Mouse (Mus musculus) hindbrain, embryonic 15.5 days (tissue): Measurements from ENCODE around the gene Wtap. TPM values are rescaled to one million over a fixed set of nuclear protein-coding genes. Genes with fewer than 3 reads are reported as not detected.
A peak's percentile ranks its signal among the peaks of the same experiment; 100 is the strongest.
"Not testable (repeated sequence)": the region's sequence is repeated elsewhere in the genome, so short reads cannot be mapped to it uniquely, and the experiment has no call there.

Experiments used
- ATAC-seq: fragments of 200-750 bp; cut with Nextera tagmentation; 2 replicates; pipeline ENCODE4 v1.8.0; 2017; ENCODE audit warnings: low read depth, moderate number of reproducible peaks, moderate TSS enrichment; ENCODE audit not compliant: low FRiP score
- H3K27ac ChIP-seq: fragments of 300-500 bp; sonication (generic); replicated peaks from 2 replicates; pipeline ENCODE4 v1.5.1; 2015; ENCODE audit warnings: mild to moderate bottlenecking, inconsistent platforms
- H3K27me3 ChIP-seq: fragments of 300-500 bp; sonication (generic); 2 replicates; pipeline ENCODE4 v1.6.1; 2015; ENCODE audit warnings: control low read depth, inconsistent platforms
- H3K36me3 ChIP-seq: fragments of 300-500 bp; sonication (generic); 2 replicates; pipeline ENCODE4 v1.6.1; 2015; ENCODE audit warnings: control low read depth, inconsistent platforms
- H3K4me1 ChIP-seq: fragments of 300-500 bp; sonication (generic); replicated peaks from 2 replicates; pipeline ENCODE4 v1.6.1; 2015; ENCODE audit warnings: control low read depth, inconsistent platforms
- H3K4me2 ChIP-seq: fragments of 300-500 bp; sonication (generic); 2 replicates; pipeline ENCODE4 v1.6.1; 2015; ENCODE audit warnings: moderate library complexity, mild to moderate bottlenecking, inconsistent platforms
- H3K4me3 ChIP-seq: fragments of 300-500 bp; sonication (generic); 2 replicates; pipeline ENCODE4 v1.5.1; 2015; ENCODE audit warnings: mild to moderate bottlenecking, inconsistent platforms
- H3K9ac ChIP-seq: fragments of 300-500 bp; sonication (generic); 2 replicates; pipeline ENCODE4 v1.6.1; 2015; ENCODE audit warnings: inconsistent platforms
- H3K9me3 ChIP-seq: fragments of 300-500 bp; sonication (generic); 2 replicates; pipeline ENCODE4 v1.6.1; 2016; ENCODE audit warnings: control low read depth, inconsistent platforms
- WGBS: fragments of 180-500 bp; shearing (Covaris S2); methylation state at CpG from one replicate; pipeline ENCODE4 v1.1.7; 2015; 5-methylcytosine and 5-hydroxymethylcytosine counted together
- polyA plus RNA-seq: library from polyadenylated mRNA; unstranded; fragments of >200 nt; fragmentation: Nextera tagmentation; extraction: Ambion mirVana; gene quantifications from 2 replicates; pipeline ENCODE4 v1.2.1, GENCODE M21; 2015

Gene Wtap
- polyA plus RNA-seq, 1 experiment from 2014 or later, result 123 TPM

DNA sequence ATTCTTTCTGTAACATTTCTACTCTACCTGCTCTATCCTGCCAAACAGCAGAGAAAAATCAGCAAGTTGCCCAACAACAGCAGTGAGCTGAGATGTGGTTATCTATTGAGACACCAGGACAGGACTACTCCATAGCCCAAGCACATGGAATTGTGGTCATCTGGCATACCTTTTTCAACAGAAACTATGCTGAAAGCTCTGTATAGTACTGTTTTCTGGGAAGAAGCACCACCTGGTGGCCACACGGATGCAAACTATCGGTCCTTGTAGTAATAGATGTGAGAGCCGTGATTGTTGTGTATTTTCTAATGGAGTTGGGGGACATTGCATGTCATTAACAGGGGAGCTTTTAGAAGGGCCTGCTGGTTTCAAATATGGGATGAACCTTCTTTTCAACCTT, 2.4 kb upstream of the Wtap start:
- no peak for ATAC-seq
- no peaks in the 10 kb centered on the region for H3K36me3 ChIP-seq

DNA sequence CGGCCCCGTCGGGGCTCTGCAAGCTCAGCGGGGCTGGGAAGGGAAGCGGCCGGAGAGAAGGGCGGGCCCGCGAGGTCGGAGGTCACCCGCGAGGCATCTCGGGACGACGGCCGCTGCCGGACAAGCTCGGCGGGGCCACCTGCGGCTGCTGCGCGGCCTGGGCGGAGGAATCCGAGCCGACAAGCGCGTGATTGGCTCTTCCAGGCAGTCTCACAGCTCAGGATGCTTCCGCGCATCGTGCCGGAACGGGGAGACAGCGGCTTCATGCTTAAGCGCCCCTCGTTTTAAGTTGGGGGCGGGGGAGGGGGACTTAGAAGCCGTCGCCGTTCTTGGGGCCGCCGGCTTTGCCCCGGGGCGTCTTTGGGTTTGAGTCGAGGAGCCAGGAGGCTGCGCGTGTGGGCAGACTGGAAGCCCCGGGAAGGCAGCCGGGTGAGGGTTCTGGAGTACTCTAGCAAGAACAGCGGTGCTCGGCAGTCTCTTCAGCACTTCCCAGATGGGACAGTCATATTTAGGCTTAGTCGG, 1.4 kb downstream of the Wtap start:
- under 1% methylated on average over 49 of the region's 51 CpGs for WGBS
- Histone ChIP-seq H3K9me3 (no peaks in the 10 kb centered on the region), H3K4me1 (peaks cover 30% of the 10 kb centered on the region), H3K4me2 (peak overlapping the region; percentile 75), H3K4me3 (peak overlapping the region; percentile 96), H3K27ac (peak overlapping the region; percentile 100), H3K27me3 (no peaks in the 10 kb centered on the region), H3K36me3 (no peaks in the 10 kb centered on the region), H3K9ac (peak overlapping the region; percentile 98)
- ATAC-seq, result peak; percentile 85

More for the DNA sequence above, 2.4 kb upstream of the Wtap start:
- WGBS, result 15% methylated on average over 3 of the region's 3 CpGs
- H3K27me3 ChIP-seq, result no peaks in the 10 kb centered on the region
- H3K27ac ChIP-seq, result no peak overlapping the region
- no peaks in the 10 kb centered on the region for H3K9me3 ChIP-seq
- H3K4me1 ChIP-seq, result peaks cover 7% of the 10 kb centered on the region; the same call in 1 of the 2 replicates
- H3K9ac ChIP-seq, result no peak overlapping the region
- no peak overlapping the region for H3K4me2 ChIP-seq
- no peak overlapping the region for H3K4me3 ChIP-seq

DNA sequence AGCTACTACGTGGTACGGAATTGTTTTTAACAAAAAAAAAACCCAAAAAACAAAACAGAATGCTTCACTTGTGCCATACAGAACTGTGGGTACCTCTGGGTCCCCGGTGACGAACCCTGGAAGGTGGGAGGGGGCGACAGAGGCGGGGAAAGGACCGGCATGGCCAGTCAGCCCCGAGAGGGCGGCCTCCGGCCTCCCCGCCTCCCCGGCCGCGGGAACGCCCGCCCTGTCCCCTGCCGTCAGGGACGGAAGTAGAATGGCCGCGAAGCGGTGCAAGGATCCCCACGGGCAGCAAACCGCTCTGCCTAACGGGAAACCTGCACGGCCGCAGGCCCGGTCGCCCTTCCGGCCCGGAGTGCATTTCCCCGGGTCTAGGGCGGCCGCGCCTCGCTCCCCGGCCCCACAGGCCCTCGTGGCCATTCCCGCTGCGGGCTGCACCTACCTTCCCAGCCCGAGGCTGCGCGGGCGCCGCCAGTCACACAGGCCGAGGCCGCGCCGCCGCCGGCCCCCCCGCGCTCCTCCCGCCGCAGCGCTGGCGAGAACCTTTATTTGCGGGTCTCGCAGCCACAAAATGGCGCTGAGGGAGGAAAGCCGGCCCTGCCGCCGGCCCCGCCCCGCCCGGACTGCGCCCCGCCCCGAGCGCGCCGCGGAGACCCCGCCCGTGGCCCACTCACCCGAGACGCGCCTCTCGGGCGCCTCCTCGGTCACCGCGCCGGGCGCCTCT, 2.2 kb downstream of the Wtap start:
- whole genome bisulfite sequencing, result under 1% methylated on average over 71 of the region's 84 CpGs
- Histone ChIP-seq H3K9ac (peak overlapping the region; percentile 98), H3K4me2 (peak overlapping the region; percentile 82)

DNA sequence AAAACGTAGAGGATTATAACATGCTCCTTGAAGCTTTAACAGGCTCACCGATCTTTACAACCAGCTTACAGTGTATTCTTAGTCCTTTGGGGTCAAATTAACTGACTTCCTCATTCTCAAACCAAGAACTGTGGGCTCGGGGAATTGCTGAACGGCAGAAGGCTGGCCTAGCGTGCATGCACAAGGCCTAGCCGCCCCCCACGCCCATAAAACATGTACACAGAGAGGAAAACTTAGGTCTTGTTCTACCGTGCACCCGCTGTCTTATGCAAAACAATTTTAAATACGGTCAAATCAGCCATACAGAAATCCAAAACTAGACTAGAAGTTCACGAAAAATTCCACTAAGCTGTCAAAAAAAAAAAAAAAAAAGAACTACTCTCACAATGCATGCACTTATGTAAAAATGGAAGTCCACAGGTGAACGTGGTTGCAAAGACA, 2.8 kb downstream of the Wtap start:
- Histone ChIP-seq H3K9ac (peak overlapping the region; percentile 98), H3K4me3 (peak overlapping the region; percentile 96), H3K4me1 (peaks cover 30% of the 10 kb centered on the region), H3K4me2 (peak overlapping the region; percentile 82), H3K27ac (peak overlapping the region; percentile 100), H3K36me3 (no peaks in the 10 kb centered on the region), H3K9me3 (no peaks in the 10 kb centered on the region), H3K27me3 (no peaks in the 10 kb centered on the region)
- WGBS, result 3% methylated on average over 12 of the region's 12 CpGs
- ATAC-seq, result no peak

More for the DNA sequence above, 2.2 kb downstream of the Wtap start:
- Histone ChIP-seq H3K27me3 (no peaks in the 10 kb centered on the region), H3K27ac (peak overlapping the region; percentile 100), H3K36me3 (no peaks in the 10 kb centered on the region), H3K9me3 (no peaks in the 10 kb centered on the region), H3K4me3 (peak overlapping the region; percentile 96), H3K4me1 (peaks cover 30% of the 10 kb centered on the region)
- ATAC-seq, result peak; percentile 92

DNA sequence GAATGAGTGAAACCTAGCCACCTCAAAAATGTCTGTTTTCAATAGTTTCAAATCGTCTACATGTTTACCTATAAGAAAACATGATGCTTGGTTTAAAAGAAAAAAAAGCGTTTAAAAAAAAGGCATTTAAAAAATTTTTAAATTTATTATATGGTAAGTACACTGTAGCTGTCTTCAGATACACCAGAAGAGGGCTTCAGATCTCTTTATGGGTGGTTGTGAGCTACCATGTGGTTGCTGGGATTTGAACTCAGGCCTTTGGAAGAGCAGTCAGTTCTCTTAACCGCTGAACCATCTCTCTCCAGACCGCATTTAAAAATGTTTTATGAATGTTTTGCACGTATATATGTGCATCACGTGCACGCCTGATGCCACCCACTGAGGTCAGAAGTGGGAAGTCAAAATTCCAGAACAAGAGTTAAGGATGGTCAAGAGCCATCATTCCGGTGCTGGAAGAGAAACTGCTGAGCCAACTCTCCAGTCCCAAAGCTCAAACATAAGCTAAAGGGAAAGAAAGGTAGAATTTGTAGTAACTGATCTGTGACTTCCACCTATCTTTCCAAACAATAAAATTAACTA, 3.3 kb downstream of the Wtap start:
- Histone ChIP-seq H3K36me3 (no peaks in the 10 kb centered on the region), H3K27me3 (no peaks in the 10 kb centered on the region), H3K27ac (peak overlapping the region; percentile 100), H3K4me2 (peak overlapping the region; percentile 82), H3K9ac (peak overlapping the region; percentile 98), H3K4me1 (peaks cover 30% of the 10 kb centered on the region), H3K9me3 (no peaks in the 10 kb centered on the region), H3K4me3 (peak overlapping the region; percentile 96)
- no peak for ATAC-seq
- 58% methylated on average over 8 of the region's 8 CpGs for WGBS

DNA sequence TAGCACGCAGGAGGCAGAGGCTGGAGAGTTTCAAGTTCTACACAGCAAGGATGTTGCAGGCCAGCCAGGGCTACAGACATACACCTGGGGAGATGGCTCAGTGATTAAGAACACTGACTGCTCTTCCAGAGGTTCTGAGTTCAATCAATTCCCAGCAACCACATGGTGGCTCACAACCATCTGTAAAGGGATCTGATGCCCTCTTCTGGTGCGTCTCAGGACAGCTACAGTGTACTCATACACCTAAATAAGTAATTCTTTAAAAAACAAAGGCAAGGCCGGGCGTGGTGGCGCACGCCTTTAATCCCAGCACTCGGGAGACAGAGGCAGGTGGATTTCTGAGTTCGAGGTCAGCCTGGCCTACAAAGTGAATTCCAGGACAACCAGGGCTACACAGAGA, 5.9 kb downstream of the Wtap start:
- H3K9ac ChIP-seq, H3K27me3 ChIP-seq, H3K27ac ChIP-seq, H3K4me2 ChIP-seq, H3K4me3 ChIP-seq, ATAC-seq, H3K9me3 ChIP-seq, H3K36me3 ChIP-seq: not testable (repeated sequence)
- 95% methylated on average over 8 of the region's 8 CpGs for WGBS
- H3K4me1 ChIP-seq, result peaks cover 27% of the 10 kb centered on the region

DNA sequence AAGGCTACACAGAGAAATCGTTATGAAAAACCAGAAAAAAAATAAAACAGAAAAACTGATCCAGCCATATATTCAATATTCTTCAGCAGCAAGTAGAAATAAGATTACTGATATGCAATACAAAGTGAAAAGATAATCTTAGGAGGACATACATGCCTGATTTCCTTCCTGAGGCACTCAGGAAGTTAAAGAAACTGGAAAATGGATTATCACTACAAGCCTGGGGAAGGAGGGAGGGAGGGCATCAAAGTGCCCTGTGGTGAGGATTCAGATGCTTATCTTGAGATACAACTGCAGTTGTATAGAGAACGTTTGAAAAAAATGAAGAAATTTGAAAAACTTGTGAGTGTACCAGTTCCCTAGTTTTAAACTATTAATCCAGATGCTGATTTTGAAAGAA, 10.0 kb downstream of the Wtap start:
- ATAC-seq, result no peak
- H3K9me3 ChIP-seq, result no peaks in the 10 kb centered on the region
- WGBS, result 92% methylated on average over 2 of the region's 2 CpGs
- H3K27ac ChIP-seq, result no peak overlapping the region
- peaks cover 5% of the 10 kb centered on the region for H3K4me1 ChIP-seq
- H3K4me2 ChIP-seq, result no peak overlapping the region
- peaks cover 37% of the 10 kb centered on the region for H3K36me3 ChIP-seq
- no peak overlapping the region for H3K4me3 ChIP-seq
- H3K9ac ChIP-seq, result no peak overlapping the region
- H3K27me3 ChIP-seq, result no peaks in the 10 kb centered on the region

DNA sequence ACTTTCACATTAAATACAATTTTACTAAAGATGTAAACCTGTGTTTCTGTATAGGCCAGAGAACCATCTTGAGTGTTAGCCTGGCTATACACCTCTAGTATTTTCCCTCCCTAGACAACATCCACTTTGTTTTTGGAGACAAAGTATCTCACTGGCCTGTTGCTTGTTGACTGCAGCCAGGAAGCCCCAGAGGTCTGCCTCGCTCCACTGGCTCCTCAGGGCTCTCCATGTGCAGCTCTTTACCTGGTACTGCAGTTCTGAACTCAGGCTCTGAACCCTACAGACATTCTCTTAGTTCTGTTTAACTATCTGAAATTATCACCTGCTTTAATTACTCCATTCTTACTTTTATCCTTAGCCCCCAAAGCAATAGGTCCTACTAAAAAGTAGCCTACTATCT, 15.4 kb downstream of the Wtap start:
- Histone ChIP-seq H3K4me1 (no peaks in the 10 kb centered on the region), H3K4me3 (no peak overlapping the region), H3K36me3 (peaks cover 68% of the 10 kb centered on the region), H3K9me3 (no peaks in the 10 kb centered on the region), H3K4me2 (no peak overlapping the region), H3K27me3 (no peaks in the 10 kb centered on the region), H3K27ac (no peak overlapping the region), H3K9ac (no peak overlapping the region)
- no peak for ATAC-seq
- WGBS, result 100% methylated on average over 1 of the region's 1 CpGs

DNA sequence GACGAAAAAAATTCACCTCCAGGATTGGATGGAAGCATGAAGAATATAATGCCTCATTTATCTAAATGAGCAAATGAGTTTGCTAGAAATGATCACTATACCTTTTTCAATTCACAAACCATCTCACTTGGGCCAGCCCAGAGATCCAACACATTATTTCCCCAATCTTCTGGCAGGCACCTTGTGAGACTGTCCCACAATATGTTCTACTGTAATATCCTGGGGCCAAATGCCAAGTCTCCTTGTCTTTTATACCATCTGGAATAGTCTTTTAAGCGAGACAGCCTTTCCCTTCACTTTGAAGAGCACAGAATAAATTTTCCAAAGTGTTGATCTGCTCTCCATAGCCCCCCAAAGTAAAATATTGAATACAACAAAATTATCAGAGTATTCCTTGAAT, 20.1 kb downstream of the Wtap start:
- no peaks in the 10 kb centered on the region for H3K9me3 ChIP-seq
- peaks cover 58% of the 10 kb centered on the region for H3K36me3 ChIP-seq
- ATAC-seq, result no peak
- H3K4me3 ChIP-seq, result no peak overlapping the region
- WGBS, result 79% methylated on average over 2 of the region's 2 CpGs
- no peaks in the 10 kb centered on the region for H3K4me1 ChIP-seq
- H3K27ac ChIP-seq, result no peak overlapping the region
- no peaks in the 10 kb centered on the region for H3K27me3 ChIP-seq
- no peak overlapping the region for H3K4me2 ChIP-seq
- no peak overlapping the region for H3K9ac ChIP-seq

DNA sequence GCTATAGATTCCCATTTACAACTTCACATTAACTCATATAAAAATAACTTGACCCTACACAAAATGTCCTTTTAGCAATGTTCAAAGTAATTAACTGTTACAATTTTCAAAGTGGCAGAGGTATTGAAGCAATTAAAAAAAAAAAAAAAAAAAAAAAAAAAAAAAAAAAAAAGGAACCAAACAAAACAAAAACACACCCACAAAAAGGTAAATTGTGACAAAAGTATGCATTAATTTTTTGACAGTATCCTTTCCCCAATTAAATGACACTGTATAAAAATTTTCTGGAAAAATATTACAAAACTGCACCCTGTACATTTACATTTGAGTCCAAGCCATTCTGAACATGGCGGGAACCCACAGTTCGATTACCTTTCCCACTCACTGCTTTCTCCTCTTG, 26.8 kb downstream of the Wtap start:
- peaks cover 38% of the 10 kb centered on the region for H3K36me3 ChIP-seq
- H3K9me3 ChIP-seq, result no peaks in the 10 kb centered on the region
- no peak for ATAC-seq
- H3K4me3 ChIP-seq, result no peak overlapping the region
- H3K4me2 ChIP-seq, result no peak overlapping the region
- no peaks in the 10 kb centered on the region for H3K4me1 ChIP-seq
- H3K27ac ChIP-seq, result no peak overlapping the region
- WGBS, result 96% methylated on average over 2 of the region's 2 CpGs
- no peaks in the 10 kb centered on the region for H3K27me3 ChIP-seq
- no peak overlapping the region for H3K9ac ChIP-seq

DNA sequence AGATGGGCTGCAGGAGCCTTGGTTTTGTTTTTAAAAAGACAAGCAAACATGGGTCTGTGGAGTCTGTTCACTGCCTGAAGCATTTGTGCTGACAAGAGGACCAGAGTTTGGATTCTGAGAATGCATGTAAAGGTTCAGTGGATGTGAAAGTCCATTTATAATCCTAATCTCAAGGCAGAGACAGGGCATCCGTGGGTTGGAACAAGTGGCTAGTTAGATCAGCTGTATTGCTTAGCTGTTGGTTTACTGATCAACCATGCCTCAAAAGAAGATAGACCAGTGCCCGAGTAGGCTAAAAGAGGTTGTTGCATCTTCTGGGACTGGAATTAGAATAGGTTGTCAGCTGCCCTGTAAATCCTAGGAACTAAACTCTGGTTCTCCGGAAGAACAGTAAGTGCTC, 30.5 kb downstream of the Wtap start:
- Histone ChIP-seq H3K4me2 (no peak overlapping the region), H3K9ac (no peak overlapping the region), H3K4me1 (peaks cover 12% of the 10 kb centered on the region), H3K36me3 (peaks cover 23% of the 10 kb centered on the region), H3K27me3 (no peaks in the 10 kb centered on the region), H3K27ac (no peak overlapping the region), H3K9me3 (no peaks in the 10 kb centered on the region), H3K4me3 (no peak overlapping the region)
- no peak for ATAC-seq
- 83% methylated on average over 3 of the region's 3 CpGs for WGBS

DNA sequence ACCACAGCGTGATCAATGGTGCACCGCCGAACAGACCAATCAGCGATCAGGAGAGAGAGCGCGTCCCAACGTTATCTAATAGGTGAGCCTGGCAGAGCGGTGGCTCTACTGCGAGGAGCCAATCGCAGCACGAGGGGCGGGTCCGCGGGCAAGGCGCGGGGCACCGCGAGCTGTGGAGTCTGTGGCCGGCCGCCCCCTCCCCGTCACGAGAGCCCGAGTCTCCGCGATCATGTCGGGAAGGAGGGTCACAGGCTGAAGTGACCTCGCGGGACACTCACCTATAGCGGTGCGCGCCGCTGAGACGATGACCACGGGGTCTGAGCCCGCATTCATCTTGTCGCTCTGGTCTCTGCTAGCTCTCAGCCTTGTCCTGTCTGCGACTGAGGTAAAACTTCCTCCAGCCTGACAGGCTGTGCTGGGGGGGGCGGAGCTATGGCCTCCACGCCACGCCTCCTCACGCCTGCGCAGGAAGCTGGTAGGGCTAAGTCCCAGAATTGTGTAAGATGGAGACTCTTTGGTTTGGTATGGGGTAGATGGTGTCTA, 33.6 kb downstream of the Wtap start, which contains the start of gene Acat2:
Acat2 (minus strand) TSS at position 417 of the 543 bp plus-strand sequence.
- Histone ChIP-seq H3K4me3 (peak within 1 kb of the TSS; percentile 63), H3K36me3 (peaks cover 18% of the 10 kb centered on the region), H3K4me2 (peak within 1 kb of the TSS; percentile 88), H3K27ac (peak within 1 kb of the TSS; percentile 96), H3K9me3 (no peaks in the 10 kb centered on the region), H3K27me3 (no peaks in the 10 kb centered on the region), H3K9ac (peak within 1 kb of the TSS; percentile 54), H3K4me1 (peaks cover 22% of the 10 kb centered on the region)
- ATAC-seq, result peak; percentile 99
- WGBS, result under 1% methylated on average over 42 of the region's 42 CpGs
